Mouse (Mus musculus) stomach, embryonic 15.5 days (tissue): Measurements from ENCODE around the gene Parvb. TPM values are rescaled to one million over a fixed set of nuclear protein-coding genes. Genes with fewer than 3 reads are reported as not detected.

Experiments used
- ATAC-seq: fragments of 200-750 bp; cut with Nextera tagmentation; 2 replicates; pipeline ENCODE4 v1.8.0; 2017; ENCODE audit warnings: low read depth, moderate number of reproducible peaks, moderate TSS enrichment; ENCODE audit not compliant: insufficient read depth, low FRiP score
- H3K27ac ChIP-seq: fragments of 300-500 bp; sonication (generic); 2 replicates; pipeline ENCODE4 v1.5.1; 2015; ENCODE audit warnings: mild to moderate bottlenecking, inconsistent platforms
- H3K27me3 ChIP-seq: fragments of 300-500 bp; sonication (generic); replicated peaks from 2 replicates; pipeline ENCODE4 v1.6.1; 2015; ENCODE audit warnings: inconsistent platforms
- H3K36me3 ChIP-seq: fragments of 300-500 bp; sonication (generic); 2 replicates; pipeline ENCODE4 v1.6.1; 2015; ENCODE audit warnings: inconsistent platforms
- H3K4me1 ChIP-seq: fragments of 300-500 bp; sonication (generic); 2 replicates; pipeline ENCODE4 v1.6.1; 2015; ENCODE audit warnings: inconsistent platforms
- H3K4me2 ChIP-seq: fragments of 300-500 bp; sonication (generic); 2 replicates; pipeline ENCODE4 v1.6.1; 2015; ENCODE audit warnings: mild to moderate bottlenecking, inconsistent platforms
- H3K4me3 ChIP-seq: fragments of 300-500 bp; sonication (generic); replicated peaks from 2 replicates; pipeline ENCODE4 v1.5.1; 2015; ENCODE audit warnings: inconsistent platforms
- H3K9ac ChIP-seq: fragments of 300-500 bp; sonication (generic); 2 replicates; pipeline ENCODE4 v1.6.1; 2015; ENCODE audit warnings: inconsistent platforms
- H3K9me3 ChIP-seq: fragments of 300-500 bp; sonication (generic); 2 replicates; pipeline ENCODE4 v1.6.1; 2016; ENCODE audit warnings: inconsistent platforms
- WGBS: fragments of 180-500 bp; shearing (Covaris S2); methylation state at CpG from one replicate; pipeline ENCODE4 v1.1.7; 2015; 5-methylcytosine and 5-hydroxymethylcytosine counted together
- polyA plus RNA-seq: library from polyadenylated mRNA; unstranded; fragments of >200 nt; fragmentation: Nextera tagmentation; extraction: Ambion mirVana; gene quantifications from 2 replicates; pipeline ENCODE4 v1.2.1, GENCODE M21; 2015

The Parvb gene
- polyA plus RNA-seq, result 3.1 and 3.6 TPM in 2 replicates

GRCm38 (mm10) chr15:84231721-84232561 lies at the start of gene Parvb:
Gene Parvb (plus strand): TSS chr15:84232043.
- H3K36me3 ChIP-seq, result no peaks in the 10 kb centered on the region
- 1% methylated on average over 53 of the region's 53 CpGs for WGBS
- peaks cover 5% of the 10 kb centered on the region; the same call in 1 of the 2 replicates for H3K27me3 ChIP-seq
- H3K4me2 ChIP-seq, result peak within 1 kb of the TSS; percentile 93
- H3K9me3 ChIP-seq, result no peaks in the 10 kb centered on the region
- H3K4me3 ChIP-seq, result peak within 1 kb of the TSS; percentile 51
- ATAC-seq, result peak; percentile 74
- H3K27ac ChIP-seq, result peak within 1 kb of the TSS; percentile 48
- H3K4me1 ChIP-seq, result peaks cover 21% of the 10 kb centered on the region
- H3K9ac ChIP-seq, result peak within 1 kb of the TSS; percentile 10; the same call in 1 of the 2 replicates

GRCm38 (mm10) chr15:84183967-84184366 lies 47.9 kb upstream of the Parvb start:
- no peaks in the 10 kb centered on the region for H3K36me3 ChIP-seq

GRCm38 (mm10) chr15:84186196-84186595 lies 45.6 kb upstream of the Parvb start:
- Histone ChIP-seq H3K4me3 (no peak overlapping the region), H3K27ac (no peak overlapping the region), H3K27me3 (no peaks in the 10 kb centered on the region), H3K4me2 (no peak overlapping the region), H3K9ac (no peak overlapping the region), H3K4me1 (0 out of 2 replicates have a peak, but pooled peaks cover 3% of the 10 kb centered on the region), H3K9me3 (no peaks in the 10 kb centered on the region), H3K36me3 (no peaks in the 10 kb centered on the region)
- WGBS, result 46% methylated on average over 4 of the region's 4 CpGs
- ATAC-seq, result no peak

More at GRCm38 (mm10) chr15:84183967-84184366, 47.9 kb upstream of the Parvb start:
- Histone ChIP-seq H3K4me2 (no peak overlapping the region), H3K9me3 (no peaks in the 10 kb centered on the region), H3K27me3 (no peaks in the 10 kb centered on the region), H3K4me1 (0 out of 2 replicates have a peak, but pooled peaks cover 3% of the 10 kb centered on the region), H3K27ac (no peak overlapping the region), H3K4me3 (no peak overlapping the region), H3K9ac (no peak overlapping the region)
- ATAC-seq, result no peak
- 13% methylated on average over 1 of the region's 1 CpGs for WGBS

DNA sequence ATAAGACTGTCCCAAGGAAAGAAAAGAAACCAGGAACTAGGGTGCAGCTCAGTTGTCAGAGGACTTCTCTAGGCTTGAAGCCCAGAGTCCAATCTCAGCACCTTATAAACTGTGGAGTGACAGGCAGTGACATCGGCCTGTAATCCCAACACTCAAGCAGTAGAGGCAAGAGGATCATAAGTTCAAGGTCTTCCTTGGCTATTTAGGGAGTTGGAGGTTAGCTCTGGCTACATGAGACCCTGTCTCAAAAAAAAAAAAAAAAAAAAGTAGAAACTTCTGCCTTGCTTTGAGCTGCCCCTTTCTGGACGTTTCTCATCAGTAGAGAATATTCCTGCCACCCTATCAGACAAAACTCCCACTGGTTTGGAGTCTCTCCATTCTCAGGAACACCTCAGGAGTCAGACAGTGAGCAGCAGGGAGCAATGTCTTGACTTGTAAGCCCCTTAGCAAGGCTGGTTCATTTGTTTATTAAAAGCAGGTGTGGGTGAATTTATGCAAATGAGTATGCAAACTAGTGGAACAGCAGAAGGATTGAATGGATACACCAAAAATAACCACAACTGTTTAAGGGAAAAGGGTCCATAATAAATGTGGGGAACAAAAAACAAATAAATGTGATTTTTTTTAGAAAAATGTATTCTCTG lies 42.8 kb upstream of the Parvb start:
- WGBS, result 49% methylated on average over 2 of the region's 2 CpGs
- Histone ChIP-seq H3K27me3 (no peaks in the 10 kb centered on the region), H3K9me3 (no peaks in the 10 kb centered on the region), H3K9ac (no peak overlapping the region), H3K4me1 (peaks cover 4% of the 10 kb centered on the region; the same call in 1 of the 2 replicates), H3K36me3 (no peaks in the 10 kb centered on the region), H3K4me2 (no peak overlapping the region), H3K27ac (no peak overlapping the region), H3K4me3 (no peak overlapping the region)
- ATAC-seq, result no peak

DNA sequence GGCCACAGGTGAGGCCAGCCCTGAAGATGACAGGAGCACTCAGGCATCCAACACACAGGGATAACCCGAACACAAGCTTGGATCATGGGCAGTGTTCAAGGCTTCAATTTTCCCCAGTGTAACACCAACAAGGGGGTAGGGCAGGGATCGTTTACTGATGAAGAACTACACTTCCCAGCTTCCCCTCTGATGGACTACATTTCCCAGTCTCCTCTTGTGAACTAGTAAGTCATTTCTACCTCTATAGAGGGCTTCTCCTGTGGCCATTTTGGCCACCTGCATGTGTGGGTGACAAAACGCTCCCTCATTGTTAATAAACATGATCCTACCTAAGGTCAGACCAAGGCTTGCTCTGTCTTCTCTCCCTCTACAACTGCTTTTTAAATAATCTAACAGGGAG lies 42.0 kb upstream of the Parvb start:
- Histone ChIP-seq H3K4me3 (no peak overlapping the region), H3K27me3 (no peaks in the 10 kb centered on the region), H3K9ac (no peak overlapping the region), H3K27ac (no peak overlapping the region), H3K9me3 (no peaks in the 10 kb centered on the region), H3K4me1 (peaks cover 4% of the 10 kb centered on the region; the same call in 1 of the 2 replicates), H3K36me3 (no peaks in the 10 kb centered on the region), H3K4me2 (no peak overlapping the region)
- ATAC-seq, result no peak
- 39% methylated on average over 3 of the region's 3 CpGs for WGBS

- no peak for ATAC-seq
These were observed 40.2 kb upstream of the Parvb start for GRCm38 (mm10) chr15:84191724-84192057.

DNA sequence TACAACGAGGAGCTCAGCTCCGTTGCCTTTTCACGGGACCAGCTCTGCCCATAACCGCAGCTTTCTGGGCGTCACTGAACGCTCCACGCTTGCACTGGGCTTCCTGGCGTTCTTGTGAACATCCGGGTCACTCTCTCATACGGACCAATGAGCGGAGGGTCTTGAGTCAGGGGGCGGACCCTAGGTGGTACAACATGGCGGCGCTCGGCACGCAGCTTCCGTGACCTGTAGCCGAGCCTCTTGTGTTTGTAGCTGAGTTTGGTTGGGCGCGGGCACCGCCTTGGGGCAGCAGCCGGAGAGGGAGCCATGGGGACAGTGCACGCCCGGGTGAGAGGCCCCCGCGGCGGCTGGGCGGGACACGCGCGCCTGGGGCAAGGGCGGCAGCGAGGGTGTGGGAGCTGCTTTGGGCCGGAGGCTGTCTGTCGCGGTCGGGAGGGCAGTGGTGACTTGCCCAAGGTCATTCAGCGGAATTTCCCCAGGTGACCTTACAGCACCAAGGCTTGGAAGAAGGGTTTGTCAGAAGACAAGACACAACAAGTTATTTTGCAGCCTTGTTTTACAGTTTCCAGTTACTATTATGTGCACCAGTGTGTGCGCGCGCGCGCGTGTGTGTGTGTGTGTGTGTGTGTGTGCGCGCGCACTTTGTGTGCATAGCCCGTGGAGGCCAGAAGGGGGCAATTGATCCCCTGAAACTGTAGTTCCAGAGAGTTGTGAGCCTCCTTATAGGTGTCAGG lies 39.6 kb upstream of the Parvb start, which contains the start of gene Samm50:
TSS of gene Samm50 (plus strand) at position 184 of the 734 bp plus-strand sequence.
- no peaks in the 10 kb centered on the region for H3K27me3 ChIP-seq
- peak; percentile 96 for ATAC-seq
- peak within 1 kb of the TSS; percentile 62 for H3K4me2 ChIP-seq
- peaks cover 6% of the 10 kb centered on the region for H3K36me3 ChIP-seq
- H3K4me3 ChIP-seq, result peak within 1 kb of the TSS; percentile 77
- 6% methylated on average over 48 of the region's 48 CpGs for WGBS
- H3K9me3 ChIP-seq, result no peaks in the 10 kb centered on the region
- H3K27ac ChIP-seq, result peak within 1 kb of the TSS; percentile 94
- peak within 1 kb of the TSS; percentile 60 for H3K9ac ChIP-seq
- peaks cover 4% of the 10 kb centered on the region; the same call in 1 of the 2 replicates for H3K4me1 ChIP-seq

More at GRCm38 (mm10) chr15:84191724-84192057, 40.2 kb upstream of the Parvb start:
- peak overlapping the region; percentile 77 for H3K4me3 ChIP-seq
- H3K9ac ChIP-seq, result peak overlapping the region; percentile 24; the same call in 1 of the 2 replicates
- 0 out of 2 replicates have a peak, but pooled peaks cover 2% of the 10 kb centered on the region for H3K36me3 ChIP-seq
- 2% methylated on average over 9 of the region's 9 CpGs for WGBS
- peak overlapping the region; percentile 62 for H3K4me2 ChIP-seq
- no peaks in the 10 kb centered on the region for H3K27me3 ChIP-seq
- H3K9me3 ChIP-seq, result no peaks in the 10 kb centered on the region
- H3K4me1 ChIP-seq, result peaks cover 4% of the 10 kb centered on the region; the same call in 1 of the 2 replicates
- peak overlapping the region; percentile 94 for H3K27ac ChIP-seq

DNA sequence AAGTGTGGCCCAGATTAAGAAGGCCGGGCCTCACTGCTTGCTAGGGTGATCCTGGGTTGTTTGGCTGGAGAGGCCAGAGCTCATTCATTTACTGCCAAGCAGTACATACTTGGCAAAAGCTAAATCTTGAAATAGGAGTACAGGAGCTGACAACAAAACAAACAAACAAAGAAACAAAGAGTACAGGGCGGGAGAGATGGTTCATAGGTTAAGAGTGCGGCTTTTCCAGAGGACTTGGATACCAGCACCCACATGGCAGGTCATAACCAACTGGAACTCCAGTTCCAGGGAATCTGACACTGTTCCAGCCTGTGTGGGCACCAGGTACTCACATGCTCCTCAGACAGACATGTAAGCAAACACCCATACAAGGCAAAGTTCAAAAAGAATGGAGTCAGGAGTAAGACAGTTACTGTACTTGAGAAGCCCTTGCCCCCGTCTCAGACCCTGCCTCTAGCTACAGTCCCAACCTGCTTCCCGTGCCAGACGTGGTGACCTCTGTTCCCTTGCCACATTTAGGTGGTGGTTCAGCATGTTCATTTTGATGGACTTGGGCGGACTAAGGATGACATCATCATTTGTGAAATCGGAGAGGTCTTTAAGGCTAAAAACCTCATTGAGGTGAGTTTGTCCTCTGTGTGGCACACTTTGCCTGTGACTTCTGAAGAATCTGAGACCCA lies 35.2 kb upstream of the Parvb start:
- H3K9ac ChIP-seq, result no peak overlapping the region
- 86% methylated on average over 8 of the region's 8 CpGs for WGBS
- H3K27ac ChIP-seq, result no peak overlapping the region
- H3K27me3 ChIP-seq, result no peaks in the 10 kb centered on the region
- no peak overlapping the region for H3K4me3 ChIP-seq
- H3K4me2 ChIP-seq, result no peak overlapping the region
- no peak for ATAC-seq
- peaks cover 47% of the 10 kb centered on the region for H3K36me3 ChIP-seq
- no peaks in the 10 kb centered on the region for H3K9me3 ChIP-seq
- H3K4me1 ChIP-seq, result peaks cover 4% of the 10 kb centered on the region; the same call in 1 of the 2 replicates

- WGBS, result 87% methylated on average over 4 of the region's 4 CpGs
- Histone ChIP-seq H3K4me3 (no peak overlapping the region), H3K36me3 (peaks cover 56% of the 10 kb centered on the region), H3K4me2 (no peak overlapping the region), H3K9me3 (no peaks in the 10 kb centered on the region), H3K4me1 (no peaks in the 10 kb centered on the region), H3K9ac (no peak overlapping the region), H3K27ac (no peak overlapping the region), H3K27me3 (no peaks in the 10 kb centered on the region)
- ATAC-seq, result no peak
These were observed 24.5 kb upstream of the Parvb start for GRCm38 (mm10) chr15:84207327-84207726.

- peak; percentile 70 for ATAC-seq
- Histone ChIP-seq H3K4me3 (no peak overlapping the region), H3K9me3 (no peaks in the 10 kb centered on the region), H3K4me1 (no peaks in the 10 kb centered on the region), H3K27me3 (no peaks in the 10 kb centered on the region), H3K27ac (no peak overlapping the region), H3K4me2 (no peak overlapping the region), H3K9ac (no peak overlapping the region), H3K36me3 (peaks cover 41% of the 10 kb centered on the region)
- WGBS, result 74% methylated on average over 11 of the region's 11 CpGs
These were observed 22.1 kb upstream of the Parvb start for GRCm38 (mm10) chr15:84209517-84210412.
